In genomic region chr2:167190076-167190399, GRCm38 (mm10) we compare ENCODE assay signal across 8 mouse cellular contexts. TPM values are rescaled to one million over a fixed set of nuclear protein-coding genes. Genes with fewer than 3 reads are reported as not detected.
DNase-seq lines count a peak whose midpoint lies in the region; ATAC-seq and TF ChIP-seq lines count a peak whose summit lies in the region.

TSS of gene Kcnb1 (minus strand) at chr2:167190155.

- H3K4me3 ChIP-seq in forebrain, embryonic 16.5 days (replicated peaks; ENCODE audit: low read length): peak within 1 kb of the TSS; percentile 61
- peak within 1 kb of the TSS; percentile 56 for H3K4me3 ChIP-seq in heart, postnatal 0 days (ENCODE audit: low read depth, low read length)
- H3K4me3 ChIP-seq in liver, embryonic 15.5 days (replicated peaks): peak within 1 kb of the TSS; percentile 51
- H3K4me3 ChIP-seq in neural tube, embryonic 15.5 days (replicated peaks): peak within 1 kb of the TSS; percentile 59

- TF ChIP-seq EP300 in heart, postnatal 0 days (IDR thresholded peaks at IDR 0.05; ENCODE audit: low read depth): no peak

- H3K9me3 ChIP-seq in forebrain, embryonic 16.5 days (ENCODE audit: control insufficient read depth, low read length): no peaks in the 10 kb centered on the region
- no peaks in the 10 kb centered on the region for H3K9me3 ChIP-seq in heart, postnatal 0 days (replicated peaks; ENCODE audit: control insufficient read depth, low read length)
- no peaks in the 10 kb centered on the region for H3K9me3 ChIP-seq in liver, embryonic 15.5 days (replicated peaks)
- H3K9me3 ChIP-seq in neural tube, embryonic 15.5 days (replicated peaks): no peaks in the 10 kb centered on the region

- DNase-seq in CD8-positive naive resting alpha-beta T cell, adult 2 months (ENCODE audit: low read depth in 2 of 2, low spot score in 2 of 2): peak; percentile 8 to 9
- peak; percentile 54 for DNase-seq in cerebellum, adult 11 months
- DNase-seq in heart, postnatal 0 days (ENCODE audit: low spot score): peak; percentile 25
- peak; percentile 68 to 88 for DNase-seq in kidney, postnatal 36 days
- DNase-seq in testis, postnatal 10 days (ENCODE audit: low spot score): peak; percentile 91

- H3K4me2 ChIP-seq in forebrain, embryonic 16.5 days (ENCODE audit: low read length): peak within 1 kb of the TSS; percentile 58
- H3K4me2 ChIP-seq in heart, postnatal 0 days (ENCODE audit: low read depth, low read length): peak within 1 kb of the TSS; percentile 84
- peak within 1 kb of the TSS; percentile 65 for H3K4me2 ChIP-seq in liver, embryonic 15.5 days
- peak within 1 kb of the TSS; percentile 77 for H3K4me2 ChIP-seq in neural tube, embryonic 15.5 days

- WGBS in forebrain, embryonic 16.5 days: under 1% methylated on average over 38 of the region's 41 CpGs
- under 1% methylated on average over 36 of the region's 41 CpGs for WGBS in heart, postnatal 0 days
- 1% methylated on average over 41 of the region's 41 CpGs for WGBS in liver, embryonic 15.5 days (ENCODE audit: insufficient replicate concordance)
- 0% methylated on average over 22 of the region's 41 CpGs for WGBS in neural tube, embryonic 15.5 days

- H3K36me3 ChIP-seq in forebrain, embryonic 16.5 days (ENCODE audit: control insufficient read depth, insufficient read depth): no peaks in the 10 kb centered on the region
- no peaks in the 10 kb centered on the region for H3K36me3 ChIP-seq in heart, postnatal 0 days (replicated peaks; ENCODE audit: control insufficient read depth, insufficient read depth, low read length)
- no peaks in the 10 kb centered on the region for H3K36me3 ChIP-seq in liver, embryonic 15.5 days (replicated peaks)
- H3K36me3 ChIP-seq in neural tube, embryonic 15.5 days: no peaks in the 10 kb centered on the region; the same call in 1 of the 2 replicates

- ATAC-seq in forebrain, embryonic 16.5 days: peak; percentile 80
- peak; percentile 57 for ATAC-seq in heart, postnatal 0 days (ENCODE audit: insufficient read depth, low read depth)
- ATAC-seq in liver, embryonic 15.5 days (ENCODE audit: insufficient read depth): peak; percentile 35; the same call in 1 of the 2 replicates
- peak; percentile 82 for ATAC-seq in neural tube, embryonic 15.5 days (ENCODE audit: low FRiP score)

- H3K27me3 ChIP-seq in forebrain, embryonic 16.5 days (replicated peaks; ENCODE audit: control insufficient read depth, insufficient read depth, low read length): peaks cover 15% of the 10 kb centered on the region
- H3K27me3 ChIP-seq in heart, postnatal 0 days (ENCODE audit: control insufficient read depth, insufficient read depth, low read length): peaks cover 41% of the 10 kb centered on the region
- peaks cover 80% of the 10 kb centered on the region for H3K27me3 ChIP-seq in liver, embryonic 15.5 days
- H3K27me3 ChIP-seq in neural tube, embryonic 15.5 days (replicated peaks): peaks cover 33% of the 10 kb centered on the region

- TF ChIP-seq CTCF in heart, postnatal 0 days (IDR thresholded peaks at IDR 0.05; ENCODE audit: low read depth): peak; percentile 47

- no peak within 1 kb of the TSS for H3K27ac ChIP-seq in forebrain, embryonic 16.5 days (ENCODE audit: low read length)
- H3K27ac ChIP-seq in heart, postnatal 0 days (ENCODE audit: low read depth): no peak within 1 kb of the TSS
- H3K27ac ChIP-seq in liver, embryonic 15.5 days (replicated peaks): no peak within 1 kb of the TSS
- peak within 1 kb of the TSS; percentile 19 for H3K27ac ChIP-seq in neural tube, embryonic 15.5 days (replicated peaks)

- H3K4me1 ChIP-seq in forebrain, embryonic 16.5 days (replicated peaks; ENCODE audit: control insufficient read depth, insufficient read depth, low read length): peaks cover 20% of the 10 kb centered on the region
- H3K4me1 ChIP-seq in heart, postnatal 0 days (ENCODE audit: control insufficient read depth, insufficient read depth): peaks cover 12% of the 10 kb centered on the region; the same call in 1 of the 2 replicates
- H3K4me1 ChIP-seq in liver, embryonic 15.5 days (replicated peaks): peaks cover 11% of the 10 kb centered on the region
- H3K4me1 ChIP-seq in neural tube, embryonic 15.5 days: peaks cover 48% of the 10 kb centered on the region

- H3K9ac ChIP-seq in forebrain, embryonic 16.5 days (replicated peaks; ENCODE audit: low read depth, low read length): peak within 1 kb of the TSS; percentile 67
- 0 out of 2 replicates have a peak within 1 kb of the TSS, but pooled peaks have one; percentile 10 for H3K9ac ChIP-seq in heart, postnatal 0 days (replicated peaks; ENCODE audit: low read depth, low read length)
- no peak within 1 kb of the TSS for H3K9ac ChIP-seq in liver, embryonic 15.5 days
- H3K9ac ChIP-seq in neural tube, embryonic 15.5 days (replicated peaks): peak within 1 kb of the TSS; percentile 61

RNA-seq across cellular contexts. Expression of gene Kcnb1, which starts in this region (rescaled TPM):
- 2.3 and 3.2 TPM in 2 replicates for polyA plus RNA-seq in forebrain, embryonic 16.5 days (2015; fragmentation: Nextera tagmentation; extraction: Ambion mirVana)
- total RNA-seq in heart, postnatal 0 days (2014; rRNA removed; ENCODE audit: low replicate concordance): 4.8 and 7.1 TPM in 2 replicates
- polyA plus RNA-seq in heart, postnatal 0 days (2015; fragmentation: Nextera tagmentation; extraction: Ambion mirVana): 1.7 TPM in 2 replicates
- polyA plus RNA-seq in liver, embryonic 15.5 days (2015; fragmentation: Nextera tagmentation; extraction: Ambion mirVana): 0.06 and 0.13 TPM in 2 replicates
- 3.8 and 3.9 TPM in 2 replicates for polyA plus RNA-seq in neural tube, embryonic 15.5 days (2015; fragmentation: Nextera tagmentation; extraction: Ambion mirVana)

Comparison
In these comparisons a context has a peak if more than half of its experiments do, and no peak if none do; other contexts are left out.
1. Peak in ATAC-seq, H3K4me3 ChIP-seq and H3K4me2 ChIP-seq in liver, embryonic 15.5 days; RNA of the gene not detected or under 1 TPM.
2. DNase-seq: peak in every context shown above with its lines; median percentile 91 in testis, postnatal 10 days; 78 in kidney, postnatal 36 days; 54 in cerebellum, adult 11 months; 25 in heart, postnatal 0 days; 8 in CD8-positive naive resting alpha-beta T cell, adult 2 months.